Mouse (Mus musculus) midbrain, embryonic 14.5 days (tissue): ENCODE measurements at regions not wholly inside any gene's neighbourhood (a gene's known extent, or its start where the extent isn't known, plus 50 kb on each side); places are given as distances from the start of the nearest gene placed in this dataset.

Experiments used
- ATAC-seq: fragments of 200-750 bp; cut with Nextera tagmentation; 2 replicates; pipeline ENCODE4 v1.8.0; 2017; ENCODE audit warnings: moderate number of reproducible peaks, moderate library complexity; ENCODE audit not compliant: low FRiP score, low TSS enrichment
- DNase-seq: peaks from one replicate; pipeline ENCODE4 v3.0.0-alpha.2; 2015
- H3K27ac ChIP-seq: fragments of 300-500 bp; sonication (generic); replicated peaks from 2 replicates; pipeline ENCODE4 v1.5.1; 2014; ENCODE audit warnings: mild to moderate bottlenecking, low read depth, low read length, moderate library complexity
- H3K27me3 ChIP-seq: fragments of 300-500 bp; sonication (generic); 2 replicates; pipeline ENCODE4 v1.6.1; 2014; ENCODE audit warnings: low read length, control low read depth, mixed read lengths; ENCODE audit not compliant: control insufficient read depth, insufficient read depth
- H3K36me3 ChIP-seq: fragments of 300-500 bp; sonication (generic); 2 replicates; pipeline ENCODE4 v1.6.1; 2014; ENCODE audit warnings: low read length, control low read depth; ENCODE audit not compliant: control insufficient read depth, insufficient read depth
- H3K4me1 ChIP-seq: fragments of 300-500 bp; sonication (generic); 2 replicates; pipeline ENCODE4 v1.6.1; 2014; ENCODE audit warnings: mild to moderate bottlenecking, antibody characterized with exemption, low read length, control low read depth; ENCODE audit not compliant: control insufficient read depth, insufficient read depth
- H3K4me2 ChIP-seq: fragments of 300-500 bp; sonication (generic); 2 replicates; pipeline ENCODE4 v1.6.1; 2014; ENCODE audit warnings: mild to moderate bottlenecking, low read length, moderate library complexity
- H3K4me3 ChIP-seq: fragments of 300-500 bp; sonication (generic); replicated peaks from 2 replicates; pipeline ENCODE4 v1.5.1; 2014; ENCODE audit warnings: low read depth, low read length
- H3K9ac ChIP-seq: fragments of 300-500 bp; sonication (generic); replicated peaks from 2 replicates; pipeline ENCODE4 v1.6.1; 2014; ENCODE audit warnings: mild to moderate bottlenecking, low read length, moderate library complexity
- H3K9me3 ChIP-seq: fragments of 300-500 bp; sonication (generic); 2 replicates; pipeline ENCODE4 v1.6.1; 2016; ENCODE audit warnings: low read length, control low read depth, mixed read lengths; ENCODE audit not compliant: control insufficient read depth
- WGBS: fragments of 180-500 bp; shearing (Covaris S2); extraction: QIAGEN DNeasy Blood & Tissue Kit; methylation state at CpG from one replicate; pipeline ENCODE4 v1.1.7; 2014; 5-methylcytosine and 5-hydroxymethylcytosine counted together

GRCm38 (mm10) chr15:62389431-62390105 is 1455.4 kb downstream of the Gsdmc2 start:
- Histone ChIP-seq H3K9ac (no peak overlapping the region), H3K4me2 (no peak overlapping the region), H3K4me3 (no peak overlapping the region), H3K36me3 (no peaks in the 10 kb centered on the region), H3K27me3 (no peaks in the 10 kb centered on the region), H3K4me1 (no peaks in the 10 kb centered on the region), H3K27ac (no peak overlapping the region), H3K9me3 (no peaks in the 10 kb centered on the region)
- WGBS: 93% methylated on average over 3 of the region's 3 CpGs
- ATAC-seq: no peak
- DNase-seq: no peak

GRCm38 (mm10) chr15:62382233-62382632 is 1459.4 kb upstream of the A1bg start:
- Histone ChIP-seq H3K4me3 (no peak overlapping the region), H3K27ac (no peak overlapping the region), H3K9ac (no peak overlapping the region), H3K27me3 (no peaks in the 10 kb centered on the region), H3K4me2 (no peak overlapping the region), H3K36me3 (no peaks in the 10 kb centered on the region), H3K4me1 (no peaks in the 10 kb centered on the region), H3K9me3 (peaks cover 4% of the 10 kb centered on the region; the same call in 1 of the 2 replicates)
- DNase-seq (no peak), ATAC-seq (no peak)
- WGBS: 94% methylated on average over 2 of the region's 2 CpGs

GRCm38 (mm10) chr15:62374641-62375040 is 1451.8 kb upstream of the A1bg start:
- no peak overlapping the region for H3K4me3 ChIP-seq
- no peaks in the 10 kb centered on the region for H3K4me1 ChIP-seq
- DNase-seq: no peak
- no peak for ATAC-seq
- H3K9ac ChIP-seq: no peak overlapping the region
- no peaks in the 10 kb centered on the region for H3K27me3 ChIP-seq
- H3K36me3 ChIP-seq: no peaks in the 10 kb centered on the region
- WGBS: 92% methylated on average over 3 of the region's 3 CpGs
- no peak overlapping the region for H3K27ac ChIP-seq
- no peak overlapping the region for H3K4me2 ChIP-seq
- no peaks in the 10 kb centered on the region for H3K9me3 ChIP-seq

- H3K4me2 ChIP-seq: no peak overlapping the region
- no peak overlapping the region for H3K9ac ChIP-seq
- H3K4me1 ChIP-seq: no peaks in the 10 kb centered on the region
- no peaks in the 10 kb centered on the region for H3K36me3 ChIP-seq
- DNase-seq (no peak), ATAC-seq (no peak)
- no peak overlapping the region for H3K4me3 ChIP-seq
- H3K9me3 ChIP-seq: no peaks in the 10 kb centered on the region
- no peaks in the 10 kb centered on the region for H3K27me3 ChIP-seq
- H3K27ac ChIP-seq: no peak overlapping the region
Measured at GRCm38 (mm10) chr15:62361171-62361570, 1438.4 kb upstream of the A1bg start.

GRCm38 (mm10) chr15:62358338-62359239 is 1435.8 kb upstream of the A1bg start:
- Histone ChIP-seq H3K4me1 (no peaks in the 10 kb centered on the region), H3K27ac (no peak overlapping the region), H3K9ac (no peak overlapping the region), H3K36me3 (no peaks in the 10 kb centered on the region), H3K9me3 (no peaks in the 10 kb centered on the region), H3K4me3 (no peak overlapping the region), H3K4me2 (no peak overlapping the region), H3K27me3 (no peaks in the 10 kb centered on the region)
- ATAC-seq (no peak), DNase-seq (no peak)
- WGBS: 69% methylated on average over 8 of the region's 8 CpGs

GRCm38 (mm10) chr15:62353786-62354185 is 1431.0 kb upstream of the A1bg start:
- Histone ChIP-seq H3K4me3 (no peak overlapping the region), H3K27me3 (no peaks in the 10 kb centered on the region), H3K9ac (no peak overlapping the region), H3K36me3 (no peaks in the 10 kb centered on the region), H3K27ac (no peak overlapping the region), H3K4me2 (no peak overlapping the region), H3K9me3 (no peaks in the 10 kb centered on the region), H3K4me1 (no peaks in the 10 kb centered on the region)
- 90% methylated on average over 4 of the region's 4 CpGs for WGBS
- ATAC-seq (no peak), DNase-seq (no peak)

GRCm38 (mm10) chr15:62350862-62351757 is 1428.3 kb upstream of the A1bg start:
- ATAC-seq (no peak), DNase-seq (no peak)
- H3K4me1 ChIP-seq: no peaks in the 10 kb centered on the region
- no peaks in the 10 kb centered on the region for H3K27me3 ChIP-seq
- no peak overlapping the region for H3K9ac ChIP-seq
- H3K4me2 ChIP-seq: no peak overlapping the region
- H3K27ac ChIP-seq: no peak overlapping the region
- no peaks in the 10 kb centered on the region for H3K9me3 ChIP-seq
- no peaks in the 10 kb centered on the region for H3K36me3 ChIP-seq
- no peak overlapping the region for H3K4me3 ChIP-seq
- WGBS: 78% methylated on average over 6 of the region's 6 CpGs

- H3K9ac ChIP-seq: no peak overlapping the region
- DNase-seq (no peak), ATAC-seq (no peak)
- H3K36me3 ChIP-seq: no peaks in the 10 kb centered on the region
- no peak overlapping the region for H3K4me3 ChIP-seq
- H3K4me1 ChIP-seq: no peaks in the 10 kb centered on the region
- H3K27ac ChIP-seq: no peak overlapping the region
- WGBS: 98% methylated on average over 3 of the region's 3 CpGs
- H3K27me3 ChIP-seq: no peaks in the 10 kb centered on the region
- no peak overlapping the region for H3K4me2 ChIP-seq
- H3K9me3 ChIP-seq: no peaks in the 10 kb centered on the region
Measured at GRCm38 (mm10) chr15:62349981-62350380, 1427.2 kb upstream of the A1bg start.
